Mouse (Mus musculus) embryonic facial prominence, embryonic 15.5 days (tissue): ENCODE data around the gene Psme3. TPM values are rescaled to one million over a fixed set of nuclear protein-coding genes. Genes with fewer than 3 reads are reported as not detected.

Experiments used
- ATAC-seq: fragments of 200-750 bp; cut with Nextera tagmentation; 2 replicates; pipeline ENCODE4 v1.8.0; 2017; ENCODE audit warnings: low read depth, moderate TSS enrichment; ENCODE audit not compliant: insufficient number of reproducible peaks, low FRiP score, low TSS enrichment
- H3K27ac ChIP-seq: fragments of 300-500 bp; sonication (generic); replicated peaks from 2 replicates; pipeline ENCODE4 v1.5.1; 2015; ENCODE audit warnings: mild to moderate bottlenecking, inconsistent platforms
- H3K27me3 ChIP-seq: fragments of 300-500 bp; sonication (generic); 2 replicates; pipeline ENCODE4 v1.6.1; 2015; ENCODE audit warnings: inconsistent platforms
- H3K36me3 ChIP-seq: fragments of 300-500 bp; sonication (generic); 2 replicates; pipeline ENCODE4 v1.6.1; 2015; ENCODE audit warnings: mild to moderate bottlenecking, inconsistent platforms
- H3K4me1 ChIP-seq: fragments of 300-500 bp; sonication (generic); 2 replicates; pipeline ENCODE4 v1.6.1; 2015; ENCODE audit warnings: inconsistent platforms
- H3K4me2 ChIP-seq: fragments of 300-500 bp; sonication (generic); replicated peaks from 2 replicates; pipeline ENCODE4 v1.6.1; 2015; ENCODE audit warnings: mild to moderate bottlenecking, inconsistent platforms
- H3K4me3 ChIP-seq: fragments of 300-500 bp; sonication (generic); replicated peaks from 2 replicates; pipeline ENCODE4 v1.5.1; 2015; ENCODE audit warnings: mild to moderate bottlenecking, inconsistent platforms
- H3K9ac ChIP-seq: fragments of 300-500 bp; sonication (generic); 2 replicates; pipeline ENCODE4 v1.6.1; 2015; ENCODE audit warnings: inconsistent platforms
- H3K9me3 ChIP-seq: fragments of 300-500 bp; sonication (generic); replicated peaks from 2 replicates; pipeline ENCODE4 v1.6.1; 2016; ENCODE audit warnings: inconsistent platforms
- WGBS: fragments of 180-500 bp; shearing (Covaris S2); methylation state at CpG from one replicate; pipeline ENCODE4 v1.1.7; 2015; 5-methylcytosine and 5-hydroxymethylcytosine counted together
- polyA plus RNA-seq: library from polyadenylated mRNA; unstranded; fragments of >200 nt; fragmentation: Nextera tagmentation; extraction: Ambion mirVana; gene quantifications from 2 replicates; pipeline ENCODE4 v1.2.1, GENCODE M21; 2015

Psme3 gene
- polyA plus RNA-seq, 1 experiment from 2014 or later = 126 TPM

GRCm38 (mm10) chr11:101332537-101332936 lies 16.5 kb downstream of the Psme3 start:
- H3K36me3 ChIP-seq = no peaks in the 10 kb centered on the region
- no peaks in the 10 kb centered on the region for H3K27me3 ChIP-seq
- no peak overlapping the region for H3K4me3 ChIP-seq
- no peak overlapping the region for H3K4me2 ChIP-seq
- no peak overlapping the region for H3K9ac ChIP-seq
- no peak overlapping the region for H3K27ac ChIP-seq
- H3K4me1 ChIP-seq = peaks cover 23% of the 10 kb centered on the region
- no peak for ATAC-seq
- 60% methylated on average over 3 of the region's 3 CpGs for WGBS
- no peaks in the 10 kb centered on the region for H3K9me3 ChIP-seq

- Histone ChIP-seq H3K4me3 (no peak overlapping the region), H3K9me3 (no peaks in the 10 kb centered on the region), H3K4me2 (no peak overlapping the region), H3K4me1 (peaks cover 28% of the 10 kb centered on the region), H3K36me3 (no peaks in the 10 kb centered on the region), H3K27me3 (no peaks in the 10 kb centered on the region), H3K27ac (no peak overlapping the region), H3K9ac (no peak overlapping the region)
- WGBS = 27% methylated on average over 10 of the region's 10 CpGs
- no peak for ATAC-seq
Observed at GRCm38 (mm10) chr11:101334023-101334422, 18.0 kb downstream of the Psme3 start.

- peaks cover 25% of the 10 kb centered on the region for H3K4me1 ChIP-seq
- no peak overlapping the region for H3K27ac ChIP-seq
- H3K36me3 ChIP-seq = no peaks in the 10 kb centered on the region
- no peaks in the 10 kb centered on the region for H3K9me3 ChIP-seq
- 14% methylated on average over 6 of the region's 6 CpGs for WGBS
- H3K27me3 ChIP-seq = no peaks in the 10 kb centered on the region
- H3K4me2 ChIP-seq = no peak overlapping the region
- H3K9ac ChIP-seq = no peak overlapping the region
- no peak for ATAC-seq
- H3K4me3 ChIP-seq = no peak overlapping the region
Observed at GRCm38 (mm10) chr11:101334516-101334915, 18.5 kb downstream of the Psme3 start.

GRCm38 (mm10) chr11:101335685-101336084 lies 19.7 kb downstream of the Psme3 start:
- H3K4me1 ChIP-seq = peaks cover 22% of the 10 kb centered on the region
- H3K4me2 ChIP-seq = no peak overlapping the region
- WGBS = 81% methylated on average over 9 of the region's 9 CpGs
- H3K27ac ChIP-seq = no peak overlapping the region
- H3K27me3 ChIP-seq = no peaks in the 10 kb centered on the region
- H3K4me3 ChIP-seq = no peak overlapping the region
- H3K9me3 ChIP-seq = no peaks in the 10 kb centered on the region
- no peak overlapping the region for H3K9ac ChIP-seq
- no peak for ATAC-seq
- H3K36me3 ChIP-seq = no peaks in the 10 kb centered on the region

GRCm38 (mm10) chr11:101338123-101338760 lies 22.2 kb downstream of the Psme3 start:
- H3K27me3 ChIP-seq = no peaks in the 10 kb centered on the region
- H3K4me1 ChIP-seq = peaks cover 19% of the 10 kb centered on the region
- ATAC-seq = peak; percentile 52; the same call in 1 of the 2 replicates
- WGBS = under 1% methylated on average over 9 of the region's 9 CpGs
- H3K9me3 ChIP-seq = no peaks in the 10 kb centered on the region
- H3K4me3 ChIP-seq = peak overlapping the region; percentile 25
- peak overlapping the region; percentile 43 for H3K4me2 ChIP-seq
- H3K36me3 ChIP-seq = no peaks in the 10 kb centered on the region
- 0 out of 2 replicates have a peak overlapping the region, but pooled peaks have one; percentile 53 for H3K27ac ChIP-seq
- H3K9ac ChIP-seq = peak overlapping the region; percentile 15; the same call in 1 of the 2 replicates

- H3K27ac ChIP-seq = no peak overlapping the region
- no peak overlapping the region for H3K4me2 ChIP-seq
- no peak overlapping the region for H3K4me3 ChIP-seq
- H3K9ac ChIP-seq = no peak overlapping the region
- ATAC-seq = no peak
- WGBS = 73% methylated on average over 10 of the region's 10 CpGs
- H3K9me3 ChIP-seq = no peaks in the 10 kb centered on the region
- H3K27me3 ChIP-seq = no peaks in the 10 kb centered on the region
- H3K4me1 ChIP-seq = 0 out of 2 replicates have a peak, but pooled peaks cover 3% of the 10 kb centered on the region
- no peaks in the 10 kb centered on the region for H3K36me3 ChIP-seq
Observed at GRCm38 (mm10) chr11:101347083-101347775, 31.2 kb downstream of the Psme3 start.

GRCm38 (mm10) chr11:101348774-101349173 lies 32.8 kb downstream of the Psme3 start:
- no peak for ATAC-seq
- Histone ChIP-seq H3K4me1 (0 out of 2 replicates have a peak, but pooled peaks cover 3% of the 10 kb centered on the region), H3K9me3 (no peaks in the 10 kb centered on the region), H3K27ac (peak overlapping the region; percentile 68), H3K4me2 (no peak overlapping the region), H3K4me3 (no peak overlapping the region), H3K27me3 (no peaks in the 10 kb centered on the region), H3K36me3 (no peaks in the 10 kb centered on the region), H3K9ac (no peak overlapping the region)
- WGBS = 44% methylated on average over 7 of the region's 7 CpGs

GRCm38 (mm10) chr11:101349216-101349615 lies 33.2 kb downstream of the Psme3 start:
- no peak for ATAC-seq
- no peaks in the 10 kb centered on the region for H3K36me3 ChIP-seq
- no peak overlapping the region for H3K4me2 ChIP-seq
- H3K9me3 ChIP-seq = no peaks in the 10 kb centered on the region
- WGBS = 48% methylated on average over 3 of the region's 3 CpGs
- no peak overlapping the region for H3K9ac ChIP-seq
- peak overlapping the region; percentile 68 for H3K27ac ChIP-seq
- no peaks in the 10 kb centered on the region for H3K27me3 ChIP-seq
- 0 out of 2 replicates have a peak, but pooled peaks cover 3% of the 10 kb centered on the region for H3K4me1 ChIP-seq
- no peak overlapping the region for H3K4me3 ChIP-seq

- Histone ChIP-seq H3K4me3 (no peak overlapping the region), H3K27ac (no peak overlapping the region), H3K36me3 (no peaks in the 10 kb centered on the region), H3K4me2 (no peak overlapping the region), H3K9me3 (no peaks in the 10 kb centered on the region), H3K27me3 (no peaks in the 10 kb centered on the region), H3K4me1 (0 out of 2 replicates have a peak, but pooled peaks cover 3% of the 10 kb centered on the region), H3K9ac (no peak overlapping the region)
- 46% methylated on average over 11 of the region's 11 CpGs for WGBS
- ATAC-seq = no peak
Observed at GRCm38 (mm10) chr11:101351100-101351720, 35.2 kb downstream of the Psme3 start.

GRCm38 (mm10) chr11:101351721-101352111 lies 35.7 kb downstream of the Psme3 start:
- no peak overlapping the region for H3K4me3 ChIP-seq
- no peak overlapping the region for H3K4me2 ChIP-seq
- H3K9me3 ChIP-seq = no peaks in the 10 kb centered on the region
- 49% methylated on average over 3 of the region's 3 CpGs for WGBS
- H3K27ac ChIP-seq = no peak overlapping the region
- H3K4me1 ChIP-seq = 0 out of 2 replicates have a peak, but pooled peaks cover 3% of the 10 kb centered on the region
- H3K9ac ChIP-seq = no peak overlapping the region
- H3K27me3 ChIP-seq = no peaks in the 10 kb centered on the region
- no peaks in the 10 kb centered on the region for H3K36me3 ChIP-seq
- ATAC-seq = 0 out of 2 replicates have a peak, but pooled peaks have one; percentile 4

- Histone ChIP-seq H3K9ac (no peak overlapping the region), H3K4me3 (no peak overlapping the region), H3K36me3 (no peaks in the 10 kb centered on the region), H3K27ac (no peak overlapping the region), H3K9me3 (no peaks in the 10 kb centered on the region), H3K27me3 (no peaks in the 10 kb centered on the region), H3K4me2 (no peak overlapping the region), H3K4me1 (0 out of 2 replicates have a peak, but pooled peaks cover 3% of the 10 kb centered on the region)
- whole genome bisulfite sequencing = 85% methylated on average over 12 of the region's 12 CpGs
- no peak for ATAC-seq
Observed at GRCm38 (mm10) chr11:101353436-101353835, 37.4 kb downstream of the Psme3 start.
